Mouse (Mus musculus): Measurements from ENCODE around the gene B230104I21Rik. TPM values are rescaled to one million over a fixed set of nuclear protein-coding genes. Genes with fewer than 3 reads are reported as not detected.
A peak's percentile ranks its signal among the peaks of the same experiment; 100 is the strongest.

B230104I21Rik gene
- polyA plus RNA-seq, 1 experiment from 2014 or later = not detected

DNA sequence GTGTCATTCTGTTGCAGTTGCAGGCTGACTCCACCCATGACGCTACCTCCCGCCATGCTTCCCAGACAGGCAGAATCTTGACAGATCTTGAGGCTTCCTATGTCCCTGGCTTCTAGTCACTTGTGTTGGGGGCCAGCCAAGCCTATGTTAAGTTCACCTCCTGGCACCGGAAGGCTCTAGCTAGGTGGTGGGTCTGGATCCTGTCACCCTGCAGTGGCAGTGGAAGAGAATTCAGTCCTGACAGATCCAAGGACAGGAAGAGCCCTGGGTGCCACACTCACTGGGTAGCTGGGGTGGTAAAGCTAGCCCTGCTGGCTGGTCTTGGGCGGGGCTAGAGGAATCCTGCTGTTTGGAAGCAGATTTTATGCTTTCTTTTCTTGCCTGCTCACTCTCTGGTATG is 10.5 kb upstream of the B230104I21Rik start:
- H3K9me3 ChIP-seq = no peaks in the 10 kb centered on the region
- 60% methylated on average over 4 of the region's 4 CpGs for WGBS
- H3K4me2 ChIP-seq = no peak overlapping the region
- no peak overlapping the region for H3K27ac ChIP-seq
- peaks cover 46% of the 10 kb centered on the region for H3K27me3 ChIP-seq
- H3K4me1 ChIP-seq (replicated peaks) = peaks cover 10% of the 10 kb centered on the region; the same call in 1 of the 2 replicates
- no peaks in the 10 kb centered on the region; the same call in 1 of the 2 replicates for H3K36me3 ChIP-seq
- ATAC-seq (ENCODE audit: low FRiP score) = no peak
- H3K9ac ChIP-seq = no peak overlapping the region
- no peak overlapping the region for H3K4me3 ChIP-seq

GRCm38 (mm10) chr4:154328431-154328830 is 7.5 kb upstream of the B230104I21Rik start:
- no peaks in the 10 kb centered on the region for H3K9me3 ChIP-seq
- peaks cover 65% of the 10 kb centered on the region for H3K27me3 ChIP-seq
- no peak overlapping the region for H3K4me3 ChIP-seq
- H3K4me1 ChIP-seq (replicated peaks) = peaks cover 30% of the 10 kb centered on the region
- H3K36me3 ChIP-seq = no peaks in the 10 kb centered on the region; the same call in 1 of the 2 replicates
- no peak overlapping the region for H3K27ac ChIP-seq
- H3K4me2 ChIP-seq = no peak overlapping the region
- WGBS = 8% methylated on average over 17 of the region's 20 CpGs
- no peak overlapping the region for H3K9ac ChIP-seq
- ATAC-seq (ENCODE audit: low FRiP score) = no peak

DNA sequence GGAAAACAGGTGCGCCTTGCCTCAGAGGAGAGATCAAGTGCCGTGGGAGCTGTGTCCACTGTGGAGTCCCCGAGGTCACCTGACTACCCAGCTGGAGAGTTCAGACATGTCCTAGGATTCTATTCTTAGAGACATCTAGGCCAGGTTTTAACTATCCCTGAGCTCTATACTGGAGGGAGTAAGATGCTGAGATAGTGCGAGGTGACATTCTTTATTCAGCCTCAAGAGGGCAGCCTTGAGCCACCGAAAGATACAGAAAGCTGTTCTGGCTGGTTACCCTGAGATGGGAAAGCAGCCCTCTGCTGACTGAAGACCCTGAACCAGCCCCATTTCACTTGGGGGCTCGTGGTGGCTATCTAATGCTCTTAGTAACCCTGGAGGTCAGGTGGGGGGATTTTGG is 7.1 kb upstream of the B230104I21Rik start:
- peaks cover 34% of the 10 kb centered on the region for H3K4me1 ChIP-seq (replicated peaks)
- 4% methylated on average over 6 of the region's 6 CpGs for whole genome bisulfite sequencing

DNA sequence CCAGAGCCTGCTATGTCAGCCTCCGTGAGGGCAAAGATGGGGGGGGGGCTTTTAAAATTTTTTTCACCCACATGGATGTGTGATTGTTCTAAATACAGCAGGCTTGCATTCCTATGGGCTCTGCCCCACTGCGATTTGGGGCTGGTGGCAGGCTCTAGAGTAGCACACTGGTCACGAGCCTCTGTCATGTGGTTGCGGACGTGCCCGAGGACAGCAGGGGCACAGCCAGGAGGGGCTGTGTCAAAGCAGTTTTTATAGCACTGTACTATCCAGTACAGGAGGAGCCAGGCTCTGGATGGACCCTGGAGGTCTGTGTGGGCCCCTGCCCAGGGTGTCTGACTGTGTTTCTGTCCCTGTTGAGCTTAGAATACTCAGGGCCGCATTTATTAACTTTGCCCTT is 5.9 kb upstream of the B230104I21Rik start:
- H3K27me3 ChIP-seq = peaks cover 75% of the 10 kb centered on the region
- H3K4me1 ChIP-seq (replicated peaks) = peaks cover 46% of the 10 kb centered on the region

More for the DNA sequence above, 7.1 kb upstream of the B230104I21Rik start:
- H3K27ac ChIP-seq = 0 out of 2 replicates have a peak overlapping the region, but pooled peaks have one; percentile 1
- H3K9me3 ChIP-seq = no peaks in the 10 kb centered on the region
- no peak overlapping the region for H3K4me2 ChIP-seq
- H3K9ac ChIP-seq = no peak overlapping the region
- H3K4me3 ChIP-seq = no peak overlapping the region
- H3K36me3 ChIP-seq = no peaks in the 10 kb centered on the region
- H3K27me3 ChIP-seq = peaks cover 67% of the 10 kb centered on the region
- peak; percentile 54; the same call in 1 of the 2 replicates for ATAC-seq (ENCODE audit: low FRiP score)

DNA sequence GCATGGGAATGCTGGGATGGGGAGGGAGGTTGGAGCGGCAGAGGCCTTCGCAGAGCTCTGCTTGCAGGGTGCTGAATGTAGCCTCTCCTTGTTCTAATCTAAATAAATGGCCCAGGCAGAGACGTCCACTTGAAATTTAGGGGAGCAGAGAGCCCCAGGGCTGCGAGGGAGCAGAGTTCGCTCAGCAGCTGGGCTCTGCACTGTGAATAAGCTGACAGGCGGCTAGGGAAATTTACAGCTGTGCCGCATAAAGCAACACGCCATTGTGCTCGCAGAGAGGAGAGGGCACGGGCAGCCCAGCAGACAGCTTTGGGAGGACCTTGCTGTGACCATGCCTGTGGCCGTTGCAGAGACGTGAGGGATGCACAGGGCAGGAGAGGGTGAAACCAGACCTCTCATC is 4.7 kb upstream of the B230104I21Rik start:
- Histone ChIP-seq H3K9me3 (no peaks in the 10 kb centered on the region), H3K4me1 (replicated peaks) (peaks cover 58% of the 10 kb centered on the region), H3K4me2 (no peak overlapping the region), H3K27ac (peak overlapping the region; percentile 48; the same call in 1 of the 2 replicates), H3K4me3 (no peak overlapping the region), H3K9ac (peak overlapping the region; percentile 39; the same call in 1 of the 2 replicates), H3K36me3 (no peaks in the 10 kb centered on the region), H3K27me3 (peaks cover 75% of the 10 kb centered on the region)
- no peak for ATAC-seq (ENCODE audit: low FRiP score)
- 26% methylated on average over 12 of the region's 12 CpGs for whole genome bisulfite sequencing

More for the DNA sequence above, 5.9 kb upstream of the B230104I21Rik start:
- WGBS = 91% methylated on average over 7 of the region's 7 CpGs
- Histone ChIP-seq H3K27ac (0 out of 2 replicates have a peak overlapping the region, but pooled peaks have one; percentile 1), H3K4me2 (no peak overlapping the region), H3K36me3 (no peaks in the 10 kb centered on the region), H3K9ac (no peak overlapping the region), H3K9me3 (no peaks in the 10 kb centered on the region), H3K4me3 (no peak overlapping the region)
- no peak for ATAC-seq (ENCODE audit: low FRiP score)

DNA sequence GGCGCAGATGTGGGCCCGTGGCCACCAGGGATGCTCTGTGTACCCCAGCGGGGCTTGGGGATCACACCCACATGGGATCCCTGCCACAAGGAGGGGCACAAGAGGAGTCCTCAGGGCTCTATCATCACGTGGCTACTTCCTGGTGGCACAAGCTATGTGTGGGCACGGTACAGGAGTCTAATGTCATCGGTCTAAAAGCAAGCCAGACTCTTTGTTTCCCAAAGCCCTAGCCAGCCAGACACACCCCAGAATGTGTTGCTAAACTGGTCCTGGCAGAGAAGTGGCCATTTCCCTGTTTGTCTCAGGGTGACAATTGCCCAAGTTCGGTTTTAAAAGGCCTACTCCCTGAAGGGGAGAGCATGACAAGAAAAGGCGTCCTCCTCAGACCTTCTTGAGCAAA is 2.6 kb upstream of the B230104I21Rik start:
- peaks cover 68% of the 10 kb centered on the region for H3K4me1 ChIP-seq (replicated peaks)
- H3K27ac ChIP-seq = no peak overlapping the region
- peaks cover 76% of the 10 kb centered on the region for H3K27me3 ChIP-seq
- no peaks in the 10 kb centered on the region for H3K36me3 ChIP-seq
- WGBS = 57% methylated on average over 8 of the region's 8 CpGs
- H3K4me2 ChIP-seq = no peak overlapping the region
- no peak for ATAC-seq (ENCODE audit: low FRiP score)
- H3K9me3 ChIP-seq = no peaks in the 10 kb centered on the region
- no peak overlapping the region for H3K4me3 ChIP-seq
- no peak overlapping the region for H3K9ac ChIP-seq

GRCm38 (mm10) chr4:154334699-154335402 is 1.1 kb upstream of the B230104I21Rik start:
- H3K4me3 ChIP-seq = peak overlapping the region; percentile 18
- H3K9me3 ChIP-seq = no peaks in the 10 kb centered on the region
- no peaks in the 10 kb centered on the region for H3K36me3 ChIP-seq
- H3K4me1 ChIP-seq (replicated peaks) = peaks cover 58% of the 10 kb centered on the region
- 62% methylated on average over 46 of the region's 48 CpGs for WGBS
- peaks cover 76% of the 10 kb centered on the region for H3K27me3 ChIP-seq
- 0 out of 2 replicates have a peak overlapping the region, but pooled peaks have one; percentile 35 for H3K27ac ChIP-seq
- ATAC-seq (ENCODE audit: low FRiP score) = no peak
- peak overlapping the region; percentile 55; the same call in 1 of the 2 replicates for H3K9ac ChIP-seq
- H3K4me2 ChIP-seq = peak overlapping the region; percentile 43

- no peak for ATAC-seq (ENCODE audit: low FRiP score)
Observed at GRCm38 (mm10) chr4:154336650-154337049, 723 bp downstream of the B230104I21Rik start.

GRCm38 (mm10) chr4:154346731-154347522 is 11.0 kb downstream of the B230104I21Rik start:
- Histone ChIP-seq H3K9ac (0 out of 2 replicates have a peak overlapping the region, but pooled peaks have one; percentile 36), H3K4me3 (no peak overlapping the region), H3K4me1 (replicated peaks) (peaks cover 29% of the 10 kb centered on the region), H3K27ac (peak overlapping the region; percentile 24; the same call in 1 of the 2 replicates), H3K36me3 (no peaks in the 10 kb centered on the region; the same call in 1 of the 2 replicates), H3K27me3 (peaks cover 15% of the 10 kb centered on the region; the same call in 1 of the 2 replicates), H3K4me2 (no peak overlapping the region), H3K9me3 (no peaks in the 10 kb centered on the region)
- WGBS = 34% methylated on average over 19 of the region's 19 CpGs
- no peak for ATAC-seq (ENCODE audit: low FRiP score)

More at GRCm38 (mm10) chr4:154336650-154337049, 723 bp downstream of the B230104I21Rik start:
- Histone ChIP-seq H3K4me3 (no peak overlapping the region), H3K27me3 (peaks cover 72% of the 10 kb centered on the region), H3K4me2 (no peak overlapping the region), H3K9me3 (no peaks in the 10 kb centered on the region), H3K27ac (peak overlapping the region; percentile 24), H3K36me3 (no peaks in the 10 kb centered on the region), H3K4me1 (replicated peaks) (peaks cover 45% of the 10 kb centered on the region), H3K9ac (0 out of 2 replicates have a peak overlapping the region, but pooled peaks have one; percentile 29)
- 18% methylated on average over 10 of the region's 10 CpGs for WGBS

GRCm38 (mm10) chr4:154348197-154348786 is 12.4 kb downstream of the B230104I21Rik start:
- Histone ChIP-seq H3K9ac (no peak overlapping the region), H3K27ac (no peak overlapping the region), H3K27me3 (peaks cover 23% of the 10 kb centered on the region), H3K36me3 (no peaks in the 10 kb centered on the region), H3K4me1 (replicated peaks) (peaks cover 29% of the 10 kb centered on the region), H3K9me3 (no peaks in the 10 kb centered on the region), H3K4me3 (no peak overlapping the region), H3K4me2 (no peak overlapping the region)
- WGBS = 39% methylated on average over 11 of the region's 11 CpGs
- ATAC-seq (ENCODE audit: low FRiP score) = no peak

DNA sequence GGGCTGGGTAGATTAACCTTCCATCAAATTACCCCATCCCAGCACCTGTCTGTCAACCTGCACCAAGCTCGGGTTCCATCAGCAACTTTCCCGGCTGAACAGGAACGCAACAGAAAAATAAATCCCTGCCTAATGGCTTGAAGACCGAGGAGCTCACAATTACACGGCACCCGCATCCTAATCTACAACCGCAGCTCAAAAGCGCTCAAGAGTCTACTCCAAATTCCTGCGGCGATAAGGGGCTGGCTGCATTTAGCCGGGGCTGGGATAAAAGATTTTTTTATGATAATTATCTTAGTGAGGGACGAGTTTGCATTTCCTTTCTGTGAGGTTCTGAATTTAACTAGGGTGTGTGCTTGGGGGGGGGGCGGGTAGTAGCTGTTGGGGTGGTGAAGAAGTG is 16.3 kb downstream of the B230104I21Rik start:
- Histone ChIP-seq H3K4me3 (no peak overlapping the region), H3K4me2 (no peak overlapping the region), H3K4me1 (replicated peaks) (peaks cover 15% of the 10 kb centered on the region), H3K27me3 (peaks cover 18% of the 10 kb centered on the region), H3K9me3 (no peaks in the 10 kb centered on the region), H3K36me3 (no peaks in the 10 kb centered on the region), H3K27ac (no peak overlapping the region), H3K9ac (no peak overlapping the region)
- 69% methylated on average over 13 of the region's 13 CpGs for WGBS
- no peak for ATAC-seq (ENCODE audit: low FRiP score)

GRCm38 (mm10) chr4:154355408-154355807 is 19.5 kb downstream of the B230104I21Rik start:
- H3K27ac ChIP-seq = no peak overlapping the region
- no peaks in the 10 kb centered on the region for H3K36me3 ChIP-seq
- H3K4me2 ChIP-seq = no peak overlapping the region
- WGBS = 98% methylated on average over 5 of the region's 5 CpGs
- ATAC-seq (ENCODE audit: low FRiP score) = no peak
- no peak overlapping the region for H3K9ac ChIP-seq
- H3K27me3 ChIP-seq = peaks cover 27% of the 10 kb centered on the region
- no peaks in the 10 kb centered on the region for H3K9me3 ChIP-seq
- H3K4me1 ChIP-seq (replicated peaks) = peaks cover 9% of the 10 kb centered on the region; the same call in 1 of the 2 replicates
- no peak overlapping the region for H3K4me3 ChIP-seq

All from hindbrain, embryonic 13.5 days (tissue).